Mouse (Mus musculus) macrophage (primary cell): Measurements from ENCODE around the gene Elp1. TPM values are rescaled to one million over a fixed set of nuclear protein-coding genes. Genes with fewer than 3 reads are reported as not detected.

Source experiments
- H3K27ac ChIP-seq: fragments of 350-480 bp; formaldehyde crosslinking; 2 replicates; pipeline ENCODE4 v1.9.0; 2021
- H3K36me3 ChIP-seq: fragments of 350-480 bp; formaldehyde crosslinking; 2 replicates; pipeline ENCODE4 v1.9.0; 2021; ENCODE audit errors: inconsistent target
- H3K4me3 ChIP-seq: fragments of 350-480 bp; formaldehyde crosslinking; 2 replicates; pipeline ENCODE4 v1.9.0; 2021; ENCODE audit errors: inconsistent target
- H3K79me2 ChIP-seq: fragments of 350-480 bp; formaldehyde crosslinking; 2 replicates; pipeline ENCODE4 v1.9.0; 2021; ENCODE audit errors: inconsistent target
- WGBS: methylation state at CpG from one replicate; pipeline ENCODE4 v1.1.7; 2026; ENCODE audit warnings: inconsistent platforms; ENCODE audit not compliant: missing documents; 5-methylcytosine and 5-hydroxymethylcytosine counted together
- polyA plus RNA-seq: library from polyadenylated mRNA; stranded (reverse); fragments of 250-400 nt; gene quantifications from 3 replicates; pipeline ENCODE4 v1.2.4, GENCODE M21; 2018; ENCODE audit warnings: inconsistent platforms

Gene Elp1
- polyA plus RNA-seq, 1 experiment from 2014 or later = 10.4 TPM

GRCm38 (mm10) chr4:56743363-56744195, 58.6 kb downstream of the Elp1 start, which contains the start of gene Actl7a:
Actl7a (plus strand) TSS chr4:56743413.
- no peak within 1 kb of the TSS for H3K27ac ChIP-seq
- WGBS = 98% methylated on average over 19 of the region's 21 CpGs
- H3K4me3 ChIP-seq = no peak within 1 kb of the TSS
- peaks cover 9% of the 10 kb centered on the region; the same call in 1 of the 2 replicates for H3K36me3 ChIP-seq
- no peaks in the 10 kb centered on the region for H3K79me2 ChIP-seq

GRCm38 (mm10) chr4:56742698-56743097, 59.4 kb downstream of the Elp1 start:
- H3K27ac ChIP-seq = no peak overlapping the region
- no peak overlapping the region for H3K4me3 ChIP-seq
- peaks cover 9% of the 10 kb centered on the region; the same call in 1 of the 2 replicates for H3K36me3 ChIP-seq
- no peaks in the 10 kb centered on the region for H3K79me2 ChIP-seq
- WGBS = 90% methylated on average over 4 of the region's 4 CpGs

GRCm38 (mm10) chr4:56741041-56741493, 61.1 kb downstream of the Elp1 start, which contains the start of gene Actl7b:
Actl7b (minus strand) TSS chr4:56741443.
- Histone ChIP-seq H3K36me3 (no peaks in the 10 kb centered on the region), H3K27ac (no peak within 1 kb of the TSS), H3K4me3 (no peak within 1 kb of the TSS), H3K79me2 (no peaks in the 10 kb centered on the region)
- WGBS = 95% methylated on average over 13 of the region's 13 CpGs

GRCm38 (mm10) chr4:56740611-56741010, 61.5 kb downstream of the Elp1 start:
- H3K4me3 ChIP-seq = no peak overlapping the region
- H3K27ac ChIP-seq = no peak overlapping the region
- H3K36me3 ChIP-seq = no peaks in the 10 kb centered on the region
- WGBS = 95% methylated on average over 19 of the region's 20 CpGs
- no peaks in the 10 kb centered on the region for H3K79me2 ChIP-seq

- 87% methylated on average over 18 of the region's 18 CpGs for WGBS
- Histone ChIP-seq H3K79me2 (no peaks in the 10 kb centered on the region), H3K27ac (no peak within 1 kb of the TSS)
These were observed 62.1 kb downstream of the Elp1 start, which contains the start of gene Gm26657 for GRCm38 (mm10) chr4:56740020-56740485. Gm26657 (plus strand) TSS chr4:56740070.

GRCm38 (mm10) chr4:56725839-56726238, 76.3 kb downstream of the Elp1 start:
- no peaks in the 10 kb centered on the region for H3K36me3 ChIP-seq
- no peak overlapping the region for H3K4me3 ChIP-seq
- no peak overlapping the region for H3K27ac ChIP-seq
- 65% methylated on average over 8 of the region's 8 CpGs for WGBS
- no peaks in the 10 kb centered on the region for H3K79me2 ChIP-seq

More at GRCm38 (mm10) chr4:56740020-56740485, 62.1 kb downstream of the Elp1 start, which contains the start of gene Gm26657:
- no peaks in the 10 kb centered on the region for H3K36me3 ChIP-seq
- H3K4me3 ChIP-seq = no peak within 1 kb of the TSS

- Histone ChIP-seq H3K36me3 (no peaks in the 10 kb centered on the region), H3K27ac (no peak overlapping the region), H3K79me2 (no peaks in the 10 kb centered on the region), H3K4me3 (no peak overlapping the region)
- 89% methylated on average over 6 of the region's 6 CpGs for WGBS
These were observed 78.9 kb downstream of the Elp1 start for GRCm38 (mm10) chr4:56723237-56723636.

GRCm38 (mm10) chr4:56722346-56722745, 79.8 kb downstream of the Elp1 start:
- H3K4me3 ChIP-seq = no peak overlapping the region
- no peaks in the 10 kb centered on the region for H3K79me2 ChIP-seq
- 87% methylated on average over 6 of the region's 6 CpGs for WGBS
- H3K36me3 ChIP-seq = no peaks in the 10 kb centered on the region
- H3K27ac ChIP-seq = no peak overlapping the region

- Histone ChIP-seq H3K4me3 (no peak overlapping the region), H3K27ac (no peak overlapping the region), H3K36me3 (no peaks in the 10 kb centered on the region), H3K79me2 (no peaks in the 10 kb centered on the region)
- WGBS = 37% methylated on average over 3 of the region's 3 CpGs
These were observed 80.7 kb downstream of the Elp1 start for GRCm38 (mm10) chr4:56721469-56721868.

- WGBS = 87% methylated on average over 9 of the region's 9 CpGs
- no peaks in the 10 kb centered on the region for H3K36me3 ChIP-seq
- H3K27ac ChIP-seq = no peak overlapping the region
- no peak overlapping the region for H3K4me3 ChIP-seq
- H3K79me2 ChIP-seq = no peaks in the 10 kb centered on the region
These were observed 81.7 kb downstream of the Elp1 start for GRCm38 (mm10) chr4:56720403-56720802.

GRCm38 (mm10) chr4:56719456-56719855, 82.7 kb downstream of the Elp1 start:
- no peak overlapping the region for H3K4me3 ChIP-seq
- no peaks in the 10 kb centered on the region for H3K36me3 ChIP-seq
- H3K79me2 ChIP-seq = no peaks in the 10 kb centered on the region
- no peak overlapping the region for H3K27ac ChIP-seq
- 72% methylated on average over 9 of the region's 9 CpGs for WGBS

- Histone ChIP-seq H3K27ac (no peak overlapping the region), H3K36me3 (no peaks in the 10 kb centered on the region), H3K79me2 (no peaks in the 10 kb centered on the region), H3K4me3 (no peak overlapping the region)
- WGBS = 85% methylated on average over 12 of the region's 12 CpGs
These were observed 83.3 kb downstream of the Elp1 start for GRCm38 (mm10) chr4:56718573-56719442.

- no peaks in the 10 kb centered on the region for H3K79me2 ChIP-seq
- no peaks in the 10 kb centered on the region for H3K36me3 ChIP-seq
- H3K27ac ChIP-seq = no peak overlapping the region
- 92% methylated on average over 3 of the region's 3 CpGs for WGBS
- no peak overlapping the region for H3K4me3 ChIP-seq
These were observed 84.2 kb downstream of the Elp1 start for GRCm38 (mm10) chr4:56717932-56718331.

- no peak overlapping the region for H3K27ac ChIP-seq
- no peaks in the 10 kb centered on the region for H3K79me2 ChIP-seq
- 63% methylated on average over 5 of the region's 5 CpGs for WGBS
- H3K36me3 ChIP-seq = no peaks in the 10 kb centered on the region
- no peak overlapping the region for H3K4me3 ChIP-seq
These were observed 85.3 kb downstream of the Elp1 start for GRCm38 (mm10) chr4:56716801-56717200.
